ENCODE assay signal across 8 mouse cellular contexts in genomic region chr11:69325628-69326407, GRCm38 (mm10). TPM values are rescaled to one million over a fixed set of nuclear protein-coding genes. Genes with fewer than 3 reads are reported as not detected.
DNase-seq lines count a peak whose midpoint lies in the region; ATAC-seq lines count a peak whose summit lies in the region.

Gene Kcnab3, plus strand, starts transcription at chr11:69326258.

- 12% methylated on average over 26 of the region's 26 CpGs for WGBS in embryonic facial prominence, embryonic 14.5 days
- 12% methylated on average over 26 of the region's 26 CpGs for WGBS in heart, embryonic 10.5 days
- WGBS in kidney, embryonic 15.5 days: 10% methylated on average over 26 of the region's 26 CpGs

- peak within 1 kb of the TSS; percentile 34; the same call in 1 of the 2 replicates for H3K27ac ChIP-seq in embryonic facial prominence, embryonic 14.5 days (replicated peaks; ENCODE audit: low read depth, low read length)
- H3K27ac ChIP-seq in heart, embryonic 10.5 days: peak within 1 kb of the TSS; percentile 82
- H3K27ac ChIP-seq in kidney, embryonic 15.5 days: peak within 1 kb of the TSS; percentile 60

- ATAC-seq in embryonic facial prominence, embryonic 14.5 days (ENCODE audit: low read depth): peak; percentile 73
- ATAC-seq in kidney, embryonic 15.5 days (replicated peaks; ENCODE audit: low FRiP score): peak; percentile 66

- H3K4me2 ChIP-seq in embryonic facial prominence, embryonic 14.5 days (ENCODE audit: low read depth, low read length): peak within 1 kb of the TSS; percentile 91
- peak within 1 kb of the TSS; percentile 98 for H3K4me2 ChIP-seq in kidney, embryonic 15.5 days

- H3K4me3 ChIP-seq in embryonic facial prominence, embryonic 14.5 days (ENCODE audit: low read depth, low read length): peak within 1 kb of the TSS; percentile 49
- H3K4me3 ChIP-seq in heart, embryonic 10.5 days: peak within 1 kb of the TSS; percentile 74
- peak within 1 kb of the TSS; percentile 58 for H3K4me3 ChIP-seq in kidney, embryonic 15.5 days (replicated peaks)

- H3K27me3 ChIP-seq in embryonic facial prominence, embryonic 14.5 days (replicated peaks; ENCODE audit: control insufficient read depth, insufficient read depth, low read length): peaks cover 15% of the 10 kb centered on the region
- H3K27me3 ChIP-seq in heart, embryonic 10.5 days (ENCODE audit: insufficient read depth, poor library complexity, severe bottlenecking): peaks cover 46% of the 10 kb centered on the region
- H3K27me3 ChIP-seq in kidney, embryonic 15.5 days: peaks cover 25% of the 10 kb centered on the region

- peaks cover 23% of the 10 kb centered on the region for H3K4me1 ChIP-seq in embryonic facial prominence, embryonic 14.5 days (ENCODE audit: control insufficient read depth, insufficient read depth, low read length)
- H3K4me1 ChIP-seq in heart, embryonic 10.5 days: peaks cover 48% of the 10 kb centered on the region
- peaks cover 53% of the 10 kb centered on the region for H3K4me1 ChIP-seq in kidney, embryonic 15.5 days

- no peaks in the 10 kb centered on the region for H3K36me3 ChIP-seq in embryonic facial prominence, embryonic 14.5 days (ENCODE audit: control insufficient read depth, insufficient read depth, low read length)
- H3K36me3 ChIP-seq in heart, embryonic 10.5 days: peaks cover 3% of the 10 kb centered on the region
- H3K36me3 ChIP-seq in kidney, embryonic 15.5 days: peaks cover 1% of the 10 kb centered on the region; the same call in 1 of the 2 replicates

- peak; percentile 72 for DNase-seq in 3134 (ENCODE audit: extremely low read depth, insufficient read length, low spot score)
- peak; percentile 91 for DNase-seq in adrenal gland, postnatal 10 days
- peak; percentile 97 for DNase-seq in embryonic facial prominence, embryonic 14.5 days (ENCODE audit: low spot score)
- peak; percentile 94 for DNase-seq in heart, embryonic 10.5 days (ENCODE audit: low spot score)
- peak; percentile 93 for DNase-seq in liver
- peak; percentile 76 to 77 for DNase-seq in monocyte, adult 2 months (ENCODE audit: low read depth in 1 of 2, low spot score in 2 of 2)
- peak; percentile 74 to 84 for DNase-seq in spleen, postnatal 14 days (ENCODE audit: low spot score in 2 of 2)

- H3K9ac ChIP-seq in embryonic facial prominence, embryonic 14.5 days (ENCODE audit: low read depth, low read length): peak within 1 kb of the TSS; percentile 73
- peak within 1 kb of the TSS; percentile 52 for H3K9ac ChIP-seq in kidney, embryonic 15.5 days

- H3K9me3 ChIP-seq in embryonic facial prominence, embryonic 14.5 days (ENCODE audit: control insufficient read depth, low read length): no peaks in the 10 kb centered on the region
- no peaks in the 10 kb centered on the region for H3K9me3 ChIP-seq in heart, embryonic 10.5 days
- no peaks in the 10 kb centered on the region for H3K9me3 ChIP-seq in kidney, embryonic 15.5 days (replicated peaks)

RNA-seq across cellular contexts. Expression of gene Kcnab3, which starts in this region (rescaled TPM):
- total RNA-seq in adrenal gland, postnatal 10 days (2021): 1 to 10 TPM; 5.1 to 7.9 TPM
- polyA plus RNA-seq in embryonic facial prominence, embryonic 14.5 days (2014; fragmentation: Nextera tagmentation; extraction: Ambion mirVana): 1.7 and 2.0 TPM in 2 replicates
- polyA plus RNA-seq in heart, embryonic 10.5 days (2016; fragmentation: Nextera tagmentation; extraction: Ambion mirVana): 0.45 and 0.59 TPM in 2 replicates
- polyA plus RNA-seq in kidney, embryonic 15.5 days (2015; fragmentation: Nextera tagmentation; extraction: Ambion mirVana): 2.9 and 3.5 TPM in 2 replicates

Comparison
In these comparisons a context has a peak if more than half of its experiments do, and no peak if none do; other contexts are left out.
1. Peak in every context shown above with its lines: DNase-seq, ATAC-seq, H3K4me3 ChIP-seq and H3K27ac ChIP-seq.
2. Peak in DNase-seq, H3K4me3 ChIP-seq and H3K27ac ChIP-seq in heart, embryonic 10.5 days; RNA of the gene not detected or under 1 TPM.